Mouse (Mus musculus): ENCODE data around the gene Tnfaip8l2. TPM values are rescaled to one million over a fixed set of nuclear protein-coding genes. Genes with fewer than 3 reads are reported as not detected.
"Not testable (repeated sequence)": the region's sequence is repeated elsewhere in the genome, so short reads cannot be mapped to it uniquely, and the experiment has no call there.

The Tnfaip8l2 gene
- polyA plus RNA-seq, 1 experiment from 2014 or later, result 1.7 TPM

GRCm38 (mm10) chr3:95110911-95111726, 31.0 kb downstream of the Tnfaip8l2 start, which contains the start of gene Vps72:
Gene Vps72, plus strand, starts transcription at chr3:95111022.
- Histone ChIP-seq H3K4me2 (peak within 1 kb of the TSS; percentile 40), H3K27ac (peak within 1 kb of the TSS; percentile 97), H3K9me3 (no peaks in the 10 kb centered on the region), H3K27me3 (no peaks in the 10 kb centered on the region), H3K4me3 (replicated peaks) (peak within 1 kb of the TSS; percentile 76), H3K36me3 (peaks cover 17% of the 10 kb centered on the region), H3K9ac (replicated peaks) (peak within 1 kb of the TSS; percentile 90), H3K4me1 (replicated peaks) (peaks cover 9% of the 10 kb centered on the region)
- ATAC-seq (ENCODE audit: insufficient number of reproducible peaks, insufficient read depth, low FRiP score, low TSS enrichment, low read depth), result peak; percentile 64
- WGBS, result under 1% methylated on average over 54 of the region's 54 CpGs

GRCm38 (mm10) chr3:95107898-95108297, 34.3 kb downstream of the Tnfaip8l2 start:
- no peaks in the 10 kb centered on the region for H3K27me3 ChIP-seq
- WGBS, result 76% methylated on average over 2 of the region's 2 CpGs
- H3K9ac ChIP-seq (replicated peaks), result no peak overlapping the region
- peaks cover 20% of the 10 kb centered on the region for H3K4me1 ChIP-seq (replicated peaks)
- H3K27ac ChIP-seq, result no peak overlapping the region
- no peak overlapping the region for H3K4me2 ChIP-seq
- no peaks in the 10 kb centered on the region for H3K9me3 ChIP-seq
- H3K4me3 ChIP-seq (replicated peaks), result no peak overlapping the region
- no peak for ATAC-seq (ENCODE audit: insufficient number of reproducible peaks, insufficient read depth, low FRiP score, low TSS enrichment, low read depth)
- H3K36me3 ChIP-seq, result peaks cover 4% of the 10 kb centered on the region; the same call in 1 of the 2 replicates

- not testable (repeated sequence) for H3K9ac ChIP-seq (replicated peaks); H3K27ac ChIP-seq; H3K27me3 ChIP-seq
Measured at GRCm38 (mm10) chr3:95107308-95107707, 34.9 kb downstream of the Tnfaip8l2 start.

GRCm38 (mm10) chr3:95106338-95107117, 35.6 kb downstream of the Tnfaip8l2 start, which contains the start of gene Pip5k1a:
Gene Pip5k1a, minus strand, starts transcription at chr3:95106930.
- peak; percentile 85 for ATAC-seq (ENCODE audit: insufficient number of reproducible peaks, insufficient read depth, low FRiP score, low TSS enrichment, low read depth)
- H3K9me3 ChIP-seq, result no peaks in the 10 kb centered on the region
- peak within 1 kb of the TSS; percentile 95 for H3K9ac ChIP-seq (replicated peaks)
- no peaks in the 10 kb centered on the region for H3K27me3 ChIP-seq
- H3K36me3 ChIP-seq, result peaks cover 9% of the 10 kb centered on the region; the same call in 1 of the 2 replicates
- H3K4me2 ChIP-seq, result peak within 1 kb of the TSS; percentile 80
- WGBS, result under 1% methylated on average over 51 of the region's 51 CpGs
- H3K4me1 ChIP-seq (replicated peaks), result peaks cover 11% of the 10 kb centered on the region
- peak within 1 kb of the TSS; percentile 98 for H3K4me3 ChIP-seq (replicated peaks)
- H3K27ac ChIP-seq, result peak within 1 kb of the TSS; percentile 90

More at GRCm38 (mm10) chr3:95107308-95107707, 34.9 kb downstream of the Tnfaip8l2 start:
- ATAC-seq (ENCODE audit: insufficient number of reproducible peaks, insufficient read depth, low FRiP score, low TSS enrichment, low read depth); H3K36me3 ChIP-seq; H3K9me3 ChIP-seq: not testable (repeated sequence)
- Histone ChIP-seq H3K4me2 (peak overlapping the region; percentile 80), H3K4me3 (replicated peaks) (peak overlapping the region; percentile 98), H3K4me1 (replicated peaks) (peaks cover 16% of the 10 kb centered on the region)

GRCm38 (mm10) chr3:95105586-95106337, 36.4 kb downstream of the Tnfaip8l2 start:
- peak overlapping the region; percentile 98 for H3K4me3 ChIP-seq (replicated peaks)
- H3K27me3 ChIP-seq, result no peaks in the 10 kb centered on the region
- no peaks in the 10 kb centered on the region for H3K9me3 ChIP-seq
- no peak for ATAC-seq (ENCODE audit: insufficient number of reproducible peaks, insufficient read depth, low FRiP score, low TSS enrichment, low read depth)
- WGBS, result 3% methylated on average over 16 of the region's 16 CpGs
- H3K36me3 ChIP-seq, result peaks cover 9% of the 10 kb centered on the region; the same call in 1 of the 2 replicates
- H3K27ac ChIP-seq, result peak overlapping the region; percentile 90
- H3K4me2 ChIP-seq, result peak overlapping the region; percentile 80
- H3K9ac ChIP-seq (replicated peaks), result peak overlapping the region; percentile 95
- peaks cover 11% of the 10 kb centered on the region for H3K4me1 ChIP-seq (replicated peaks)

- Histone ChIP-seq H3K4me2 (peak overlapping the region; percentile 80), H3K36me3 (peaks cover 9% of the 10 kb centered on the region; the same call in 1 of the 2 replicates), H3K4me1 (replicated peaks) (peaks cover 11% of the 10 kb centered on the region), H3K9ac (replicated peaks) (peak overlapping the region; percentile 95), H3K27ac (no peak overlapping the region), H3K9me3 (no peaks in the 10 kb centered on the region), H3K27me3 (no peaks in the 10 kb centered on the region), H3K4me3 (replicated peaks) (peak overlapping the region; percentile 98)
- ATAC-seq (ENCODE audit: insufficient number of reproducible peaks, insufficient read depth, low FRiP score, low TSS enrichment, low read depth), result no peak
- WGBS, result 66% methylated on average over 4 of the region's 4 CpGs
Measured at GRCm38 (mm10) chr3:95105121-95105520, 37.0 kb downstream of the Tnfaip8l2 start.

- peaks cover 32% of the 10 kb centered on the region for H3K36me3 ChIP-seq
- no peaks in the 10 kb centered on the region for H3K27me3 ChIP-seq
Measured at GRCm38 (mm10) chr3:95100854-95101253, 41.3 kb downstream of the Tnfaip8l2 start.

More at GRCm38 (mm10) chr3:95100854-95101253, 41.3 kb downstream of the Tnfaip8l2 start:
- Histone ChIP-seq H3K4me3 (replicated peaks) (no peak overlapping the region), H3K4me2 (no peak overlapping the region), H3K4me1 (replicated peaks) (peaks cover 11% of the 10 kb centered on the region), H3K27ac (no peak overlapping the region), H3K9me3 (no peaks in the 10 kb centered on the region), H3K9ac (replicated peaks) (no peak overlapping the region)
- ATAC-seq (ENCODE audit: insufficient number of reproducible peaks, insufficient read depth, low FRiP score, low TSS enrichment, low read depth), result no peak
- WGBS, result 17% methylated on average over 2 of the region's 2 CpGs

Small RNAs within 50 kb of the gene (microRNA-seq; reads per million reads assigned to microRNA genes)
- gene Mir8099-1, result not detected

Other genes with a start within 250 kb of the Tnfaip8l2 start
- 28.9 TPM in 2 replicates for gene Selenbp1, start 209.3 kb downstream of the Tnfaip8l2 start, polyA plus RNA-seq (2016; fragmentation: Nextera tagmentation; extraction: Ambion mirVana)
- 13.1 and 15.3 TPM in 2 replicates for gene Rfx5, start 188.3 kb downstream of the Tnfaip8l2 start, polyA plus RNA-seq (2016; fragmentation: Nextera tagmentation; extraction: Ambion mirVana)
- gene Pi4kb, start 167.6 kb downstream of the Tnfaip8l2 start, polyA plus RNA-seq (2016; fragmentation: Nextera tagmentation; extraction: Ambion mirVana), result 26.6 and 28.1 TPM in 2 replicates
- gene Zfp687, start 126.9 kb downstream of the Tnfaip8l2 start, polyA plus RNA-seq (2016; fragmentation: Nextera tagmentation; extraction: Ambion mirVana), result 34.7 and 35.0 TPM in 2 replicates
- gene Psmd4, start 99.7 kb downstream of the Tnfaip8l2 start, polyA plus RNA-seq (2016; fragmentation: Nextera tagmentation; extraction: Ambion mirVana), result 306 and 310 TPM in 2 replicates
- gene Pip5k1a, start 35.4 kb downstream of the Tnfaip8l2 start, polyA plus RNA-seq (2016; fragmentation: Nextera tagmentation; extraction: Ambion mirVana), result 24.2 and 30.5 TPM in 2 replicates
- gene Vps72, start 31.3 kb downstream of the Tnfaip8l2 start, polyA plus RNA-seq (2016; fragmentation: Nextera tagmentation; extraction: Ambion mirVana), result 241 and 245 TPM in 2 replicates
- gene Tmod4, start 17.9 kb downstream of the Tnfaip8l2 start, polyA plus RNA-seq (2016; fragmentation: Nextera tagmentation; extraction: Ambion mirVana), result 1.0 and 1.4 TPM in 2 replicates
- 80.7 and 83.6 TPM in 2 replicates for gene Scnm1, start 8.3 kb downstream of the Tnfaip8l2 start, polyA plus RNA-seq (2016; fragmentation: Nextera tagmentation; extraction: Ambion mirVana)
- 16.6 and 18.0 TPM in 2 replicates for gene Lysmd1, start 8.3 kb downstream of the Tnfaip8l2 start, polyA plus RNA-seq (2016; fragmentation: Nextera tagmentation; extraction: Ambion mirVana)
- gene Sema6c, start 18.1 kb upstream of the Tnfaip8l2 start, polyA plus RNA-seq (2016; fragmentation: Nextera tagmentation; extraction: Ambion mirVana), result 23.7 and 26.4 TPM in 2 replicates
- gene Gabpb2, start 75.6 kb upstream of the Tnfaip8l2 start, polyA plus RNA-seq (2016; fragmentation: Nextera tagmentation; extraction: Ambion mirVana), result 15.0 and 15.9 TPM in 2 replicates
- gene Cdc42se1, start 86.4 kb upstream of the Tnfaip8l2 start, polyA plus RNA-seq (2016; fragmentation: Nextera tagmentation; extraction: Ambion mirVana), result 75.3 and 76.0 TPM in 2 replicates
- gene Mllt11, start 89.8 kb upstream of the Tnfaip8l2 start, polyA plus RNA-seq (2016; fragmentation: Nextera tagmentation; extraction: Ambion mirVana), result 14.8 and 16.2 TPM in 2 replicates
- 0.54 and 0.59 TPM in 2 replicates for gene Gm128, start 99.2 kb upstream of the Tnfaip8l2 start, polyA plus RNA-seq (2016; fragmentation: Nextera tagmentation; extraction: Ambion mirVana)
- 0.75 and 1.7 TPM in 2 replicates for gene Bnipl, start 108.8 kb upstream of the Tnfaip8l2 start, polyA plus RNA-seq (2016; fragmentation: Nextera tagmentation; extraction: Ambion mirVana)
- gene Mindy1, start 139.0 kb upstream of the Tnfaip8l2 start, polyA plus RNA-seq (2016; fragmentation: Nextera tagmentation; extraction: Ambion mirVana), result 36.4 and 38.7 TPM in 2 replicates
- 25.2 and 25.9 TPM in 2 replicates for gene Prune1, start 139.7 kb upstream of the Tnfaip8l2 start, polyA plus RNA-seq (2016; fragmentation: Nextera tagmentation; extraction: Ambion mirVana)
- 1.8 and 1.9 TPM in 2 replicates for gene Anxa9, start 164.8 kb upstream of the Tnfaip8l2 start, polyA plus RNA-seq (2016; fragmentation: Nextera tagmentation; extraction: Ambion mirVana)
- 158 and 170 TPM in 2 replicates for gene Cers2, start 172.4 kb upstream of the Tnfaip8l2 start, polyA plus RNA-seq (2016; fragmentation: Nextera tagmentation; extraction: Ambion mirVana)
- gene Setdb1, start 214.8 kb upstream of the Tnfaip8l2 start, polyA plus RNA-seq (2016; fragmentation: Nextera tagmentation; extraction: Ambion mirVana), result 63.7 and 67.2 TPM in 2 replicates